Mouse (Mus musculus) small intestine, adult 2 months (tissue): ENCODE data around the gene Dmc1. TPM values are rescaled to one million over a fixed set of nuclear protein-coding genes. Genes with fewer than 3 reads are reported as not detected.
A peak's percentile ranks its signal among the peaks of the same experiment; 100 is the strongest.

ENCODE experiments used
- H3K27ac ChIP-seq: fragments of 200-500 bp; 2 replicates; pipeline ENCODE4 v1.5.1; 2012; ENCODE audit warnings: low read depth, low read length, control low read depth, inconsistent platforms; ENCODE audit not compliant: insufficient read depth
- H3K27me3 ChIP-seq: fragments of 200-500 bp; 2 replicates; pipeline ENCODE4 v1.6.1; 2012; ENCODE audit warnings: mild to moderate bottlenecking, moderate library complexity, low read length, inconsistent platforms; ENCODE audit not compliant: control insufficient read depth, insufficient read depth
- H3K36me3 ChIP-seq: fragments of 200-500 bp; 2 replicates; pipeline ENCODE4 v1.6.1; 2012; ENCODE audit warnings: mild to moderate bottlenecking, low read length, control low read depth, inconsistent platforms; ENCODE audit not compliant: control insufficient read depth, insufficient read depth
- H3K4me1 ChIP-seq: fragments of 200-500 bp; 2 replicates; pipeline ENCODE4 v1.6.1; 2012; ENCODE audit warnings: low read length, inconsistent platforms, mixed read lengths; ENCODE audit not compliant: control insufficient read depth, insufficient read depth, insufficient read length
- H3K4me3 ChIP-seq: fragments of 200-500 bp; 2 replicates; pipeline ENCODE4 v1.5.1; 2012; ENCODE audit warnings: low read depth, mild to moderate bottlenecking, control low read depth, inconsistent platforms, low read length, moderate library complexity
- CTCF ChIP-seq: fragments of 200-500 bp; IDR thresholded peaks from 2 replicates; pipeline ENCODE4 v1.5.1; 2012; ENCODE audit warnings: low read depth, mild to moderate bottlenecking, control low read depth, inconsistent platforms, low read length, moderate library complexity, mixed read lengths; ENCODE audit not compliant: insufficient replicate concordance, insufficient read length; ENCODE audit errors: extremely low read depth
- POLR2A ChIP-seq: fragments of 200-500 bp; IDR thresholded peaks from 2 replicates; pipeline ENCODE4 v1.6.1; 2012; ENCODE audit warnings: low read depth, mild to moderate bottlenecking, control low read depth, inconsistent platforms, low read length, moderate library complexity
- WGBS: fragments of 180-500 bp; shearing (Covaris S2); methylation state at CpG from one replicate; pipeline ENCODE4 v1.1.7; 2018; 5-methylcytosine and 5-hydroxymethylcytosine counted together
- polyA plus RNA-seq: library from polyadenylated mRNA; depleted of rRNA; stranded (reverse); fragments of >200 nt; gene quantifications from 2 replicates; pipeline ENCODE4 v1.2.3, GENCODE M21; 2012

Gene Dmc1
- polyA plus RNA-seq, 1 experiment = 0.08 TPM

GRCm38 (mm10) chr15:79525564-79525963 lies 79.3 kb downstream of the Dmc1 start:
- 79% methylated on average over 5 of the region's 5 CpGs for WGBS
- no peaks in the 10 kb centered on the region for H3K4me1 ChIP-seq
- TF ChIP-seq CTCF (no peak), POLR2A (no peak)
- H3K4me3 ChIP-seq = no peak overlapping the region
- no peaks in the 10 kb centered on the region for H3K27me3 ChIP-seq
- H3K27ac ChIP-seq = no peak overlapping the region
- H3K36me3 ChIP-seq = peaks cover 27% of the 10 kb centered on the region

- H3K27ac ChIP-seq = no peak overlapping the region
- peaks cover 7% of the 10 kb centered on the region for H3K4me1 ChIP-seq
- TF ChIP-seq POLR2A = no peak
- no peak for TF ChIP-seq CTCF
- H3K36me3 ChIP-seq = no peaks in the 10 kb centered on the region
- 0 out of 2 replicates have a peak, but pooled peaks cover 5% of the 10 kb centered on the region for H3K27me3 ChIP-seq
- H3K4me3 ChIP-seq = no peak overlapping the region
- WGBS = 44% methylated on average over 16 of the region's 16 CpGs
Observed at GRCm38 (mm10) chr15:79519400-79520220, 85.3 kb downstream of the Dmc1 start.

- peaks cover 13% of the 10 kb centered on the region; the same call in 1 of the 2 replicates for H3K27me3 ChIP-seq
Observed at GRCm38 (mm10) chr15:79518571-79518970, 86.3 kb downstream of the Dmc1 start.

GRCm38 (mm10) chr15:79517710-79518109 lies 87.2 kb downstream of the Dmc1 start:
- Histone ChIP-seq H3K27ac (no peak overlapping the region), H3K27me3 (peaks cover 13% of the 10 kb centered on the region; the same call in 1 of the 2 replicates), H3K4me3 (peak overlapping the region; percentile 78; the same call in 1 of the 2 replicates), H3K36me3 (no peaks in the 10 kb centered on the region), H3K4me1 (peaks cover 7% of the 10 kb centered on the region)
- TF ChIP-seq CTCF = no peak
- TF ChIP-seq POLR2A = no peak
- 86% methylated on average over 4 of the region's 4 CpGs for WGBS

More at GRCm38 (mm10) chr15:79518571-79518970, 86.3 kb downstream of the Dmc1 start:
- Histone ChIP-seq H3K27ac (no peak overlapping the region), H3K36me3 (no peaks in the 10 kb centered on the region), H3K4me1 (peaks cover 7% of the 10 kb centered on the region), H3K4me3 (no peak overlapping the region)
- TF ChIP-seq CTCF (no peak), POLR2A (no peak)
- 74% methylated on average over 3 of the region's 3 CpGs for WGBS

- TF ChIP-seq POLR2A (no peak), CTCF (no peak)
- Histone ChIP-seq H3K36me3 (no peaks in the 10 kb centered on the region), H3K27me3 (peaks cover 25% of the 10 kb centered on the region), H3K4me3 (peak within 1 kb of the TSS; percentile 78), H3K4me1 (peaks cover 10% of the 10 kb centered on the region), H3K27ac (0 out of 2 replicates have a peak within 1 kb of the TSS, but pooled peaks have one; percentile 24)
- WGBS = under 1% methylated on average over 71 of the region's 71 CpGs
Observed at GRCm38 (mm10) chr15:79516171-79517096, 88.5 kb downstream of the Dmc1 start, which contains the start of gene Kdelr3. Gene Kdelr3, plus strand, starts transcription at chr15:79516411.

GRCm38 (mm10) chr15:79513940-79514339 lies 91.0 kb downstream of the Dmc1 start:
- 14% methylated on average over 9 of the region's 9 CpGs for WGBS
- TF ChIP-seq POLR2A = no peak
- no peak for TF ChIP-seq CTCF
- H3K4me1 ChIP-seq = peaks cover 6% of the 10 kb centered on the region; the same call in 1 of the 2 replicates
- H3K27ac ChIP-seq = no peak overlapping the region
- no peaks in the 10 kb centered on the region for H3K36me3 ChIP-seq
- peaks cover 34% of the 10 kb centered on the region for H3K27me3 ChIP-seq
- H3K4me3 ChIP-seq = no peak overlapping the region
